In genomic region chr13:64030792-64031191, GRCm38 (mm10) we compare ENCODE assay signal across 23 mouse cellular contexts. TPM values are rescaled to one million over a fixed set of nuclear protein-coding genes. Genes with fewer than 3 reads are reported as not detected.
DNase-seq lines count a peak whose midpoint lies in the region; ATAC-seq and TF ChIP-seq lines count a peak whose summit lies in the region.
"Had no signal": no experiment of that assay in that cellular context is flagged by ENCODE, and none has a peak within 500 bp of the region (broad histone marks: within the 10 kb centered on the region; RNA-seq: fewer than 3 reads in every experiment).

No protein-coding gene starts in this region.

- ATAC-seq in liver, postnatal 0 days, result no peak
- peak; percentile 68 for ATAC-seq in intestine, embryonic 16.5 days
- ATAC-seq: activated CD4-positive, CD25-positive, alpha-beta regulatory T cell, adult 4 months; forebrain, embryonic 14.5 days; hindbrain, embryonic 16.5 days had no signal

- peak; percentile 39 to 40 for DNase-seq in cerebellum, postnatal 10 days
- no peak for DNase-seq in cerebellum, postnatal 14 days
- DNase-seq in liver, postnatal 0 days, result peak; percentile 55
- DNase-seq in liver, result no peak
- DNase-seq in large intestine, adult 2 months (ENCODE audit: low read depth, low spot score), result peak; percentile 66
- no peak for DNase-seq in heart, adult 9 months (ENCODE audit: low spot score in 2 of 2)
- DNase-seq in heart, postnatal 14 days, result no peak
- DNase-seq: B cell, adult 2 months; cerebellum, adult 11 months; cerebellum, postnatal 36 days; heart, postnatal 4 days; thymus, adult 18-20 months had no signal

- H3K27ac ChIP-seq in liver, postnatal 0 days (ENCODE audit: low read depth), result no peak overlapping the region
- no peak overlapping the region for H3K27ac ChIP-seq in intestine, embryonic 16.5 days (ENCODE audit: low read length)
- H3K27ac ChIP-seq: heart, embryonic 13.5 days; limb, embryonic 10.5 days; liver, embryonic 14.5 days; neural tube, embryonic 12.5 days had no signal

- H3K9ac ChIP-seq in liver, postnatal 0 days (replicated peaks), result no peak overlapping the region
- H3K9ac ChIP-seq in intestine, embryonic 16.5 days (ENCODE audit: low read depth, low read length), result no peak overlapping the region
- H3K9ac ChIP-seq: heart, embryonic 13.5 days; liver, embryonic 14.5 days; neural tube, embryonic 12.5 days had no signal

- H3K4me1 ChIP-seq in liver, postnatal 0 days (ENCODE audit: insufficient read depth), result 0 out of 2 replicates have a peak, but pooled peaks cover 6% of the 10 kb centered on the region
- H3K4me1 ChIP-seq in intestine, embryonic 16.5 days (ENCODE audit: control insufficient read depth, insufficient read depth, low read length), result 0 out of 2 replicates have a peak, but pooled peaks cover 3% of the 10 kb centered on the region
- H3K4me1 ChIP-seq: neural tube, embryonic 12.5 days had no signal

- intact Hi-C loops in heart, postnatal 14 days (cut with DNase I), result no loop called here

- 53% methylated on average over 1 of the region's 1 CpGs for WGBS in liver, postnatal 0 days (ENCODE audit: insufficient replicate concordance)
- 22% methylated on average over 1 of the region's 1 CpGs for WGBS in intestine, embryonic 16.5 days
- 20% methylated on average over 1 of the region's 1 CpGs for WGBS in large intestine, adult 2 months

- no peaks in the 10 kb centered on the region for H3K36me3 ChIP-seq in liver, postnatal 0 days (replicated peaks; ENCODE audit: insufficient read depth, low read length)
- no peaks in the 10 kb centered on the region for H3K36me3 ChIP-seq in intestine, embryonic 16.5 days (ENCODE audit: control insufficient read depth, insufficient read depth, low read length)
- H3K36me3 ChIP-seq: heart, embryonic 13.5 days; limb, embryonic 10.5 days; neural tube, embryonic 12.5 days had no signal

- H3K9me3 ChIP-seq in liver, postnatal 0 days (ENCODE audit: low read length), result no peaks in the 10 kb centered on the region
- H3K9me3 ChIP-seq in intestine, embryonic 16.5 days (ENCODE audit: control insufficient read depth, low read length), result no peaks in the 10 kb centered on the region
- H3K9me3 ChIP-seq: heart, embryonic 13.5 days; limb, embryonic 10.5 days; neural tube, embryonic 12.5 days had no signal

- no peak overlapping the region for H3K4me2 ChIP-seq in liver, postnatal 0 days (ENCODE audit: low read depth, low read length)
- no peak overlapping the region for H3K4me2 ChIP-seq in intestine, embryonic 16.5 days (ENCODE audit: low read depth, low read length)
- H3K4me2 ChIP-seq: heart, embryonic 13.5 days; neural tube, embryonic 12.5 days had no signal

- H3K4me3 ChIP-seq in liver, postnatal 0 days (ENCODE audit: low read depth, low read length), result no peak overlapping the region
- H3K4me3 ChIP-seq in intestine, embryonic 16.5 days (ENCODE audit: low read length), result no peak overlapping the region
- H3K4me3 ChIP-seq: erythroblast, embryonic 14.5 days; heart, embryonic 13.5 days; limb, embryonic 10.5 days; neural tube, embryonic 12.5 days had no signal

- H3K27me3 ChIP-seq in liver, postnatal 0 days (ENCODE audit: insufficient read depth, low read length), result no peaks in the 10 kb centered on the region
- H3K27me3 ChIP-seq in intestine, embryonic 16.5 days (replicated peaks; ENCODE audit: control insufficient read depth, insufficient read depth, low read length), result no peaks in the 10 kb centered on the region

- TF ChIP-seq EP300 in liver, postnatal 0 days (IDR thresholded peaks at IDR 0.05; ENCODE audit: low read depth), result no peak

- no peak for TF ChIP-seq CTCF in liver, postnatal 0 days (IDR thresholded peaks at IDR 0.05; ENCODE audit: low read depth)

RNA-seq across cellular contexts. Expression of gene Hsd17b3, which starts 58.2 kb away (rescaled TPM):
- not detected in 2 replicates for polyA plus RNA-seq in liver, postnatal 0 days (2015; fragmentation: Nextera tagmentation; extraction: Ambion mirVana)
- polyA plus RNA-seq in intestine, embryonic 16.5 days (2015; fragmentation: Nextera tagmentation; extraction: Ambion mirVana), result not detected in 2 replicates
- polyA plus RNA-seq in large intestine, adult 2 months (2012; rRNA removed), result not detected in 2 replicates
- total RNA-seq in heart, postnatal 14 days (2021), result not detected
- total RNA-seq: heart, postnatal 4 days; layer of hippocampus, adult 18-20 months; monocyte, adult 5-6 weeks had no signal
- polyA plus RNA-seq: activated CD4-positive, CD25-positive, alpha-beta regulatory T cell, adult 4 months; erythroblast, embryonic 14.5 days; forebrain, embryonic 14.5 days; heart, embryonic 13.5 days; hindbrain, embryonic 16.5 days; limb, embryonic 10.5 days; liver, embryonic 14.5 days had no signal

Comparison
In these comparisons a context has a peak if more than half of its experiments do, and no peak if none do; other contexts are left out.
1. DNase-seq: peak in cerebellum, postnatal 10 days (2 of 2), liver, postnatal 0 days (single experiment) and large intestine, adult 2 months (single experiment); none in cerebellum, postnatal 14 days (0 of 2), liver (single experiment), heart, adult 9 months (0 of 2) and heart, postnatal 14 days (0 of 2).